Mouse (Mus musculus): ENCODE results near the gene Ubxn10.

- TF ChIP-seq CTCF (IDR thresholded peaks at IDR 0.05; ENCODE audit: low read depth, low read length) (no peak), EP300 (IDR thresholded peaks at IDR 0.05; ENCODE audit: insufficient read depth, low read depth, low read length) (no peak), POLR2A (IDR thresholded peaks at IDR 0.05; ENCODE audit: insufficient read depth, low read length) (no peak)
Observed at GRCm38 (mm10) chr4:138772386-138772785, 35.4 kb upstream of the Ubxn10 start.

All from ES-Bruce4 (cell line).